ENCODE assay signal across 8 mouse cellular contexts in genomic region chr11:96861446-96861845, GRCm38 (mm10). TPM values are rescaled to one million over a fixed set of nuclear protein-coding genes. Genes with fewer than 3 reads are reported as not detected.
DNase-seq lines count a peak whose midpoint lies in the region; ATAC-seq and TF ChIP-seq lines count a peak whose summit lies in the region.

No protein-coding gene starts in this region.

- ATAC-seq in kidney, embryonic 14.5 days (ENCODE audit: low FRiP score, low TSS enrichment) = peak; percentile 43
- peak; percentile 22; the same call in 1 of the 2 replicates for ATAC-seq in stomach, postnatal 0 days (ENCODE audit: low FRiP score, low TSS enrichment)

- no peaks in the 10 kb centered on the region for H3K36me3 ChIP-seq in kidney, embryonic 14.5 days (ENCODE audit: control insufficient read depth, insufficient read depth, low read length)
- no peaks in the 10 kb centered on the region for H3K36me3 ChIP-seq in stomach, postnatal 0 days (ENCODE audit: control insufficient read depth, insufficient read depth, low read length)

- peak overlapping the region; percentile 47 for H3K9ac ChIP-seq in kidney, embryonic 14.5 days (ENCODE audit: low read depth, low read length)
- peak overlapping the region; percentile 56 for H3K9ac ChIP-seq in stomach, postnatal 0 days (ENCODE audit: low read length)

- H3K4me2 ChIP-seq in kidney, embryonic 14.5 days (replicated peaks; ENCODE audit: low read depth, low read length) = peak overlapping the region; percentile 83
- H3K4me2 ChIP-seq in stomach, postnatal 0 days (replicated peaks; ENCODE audit: low read depth) = peak overlapping the region; percentile 69

- DNase-seq in left cerebral cortex, postnatal 4 days = peak; percentile 36
- DNase-seq in left cerebral cortex, adult 8-10 months (ENCODE audit: low spot score in 2 of 2) = no peak
- DNase-seq in heart, adult 8-10 months (ENCODE audit: low spot score) = peak; percentile 71
- DNase-seq in lung, postnatal 14 days = peak; percentile 57
- DNase-seq in stomach, postnatal 0 days (ENCODE audit: low spot score) = no peak
- DNase-seq in frontal cortex, postnatal 14 days (ENCODE audit: low spot score in 2 of 2) = no peak

- H3K9me3 ChIP-seq in kidney, embryonic 14.5 days (ENCODE audit: control insufficient read depth, low read length) = no peaks in the 10 kb centered on the region
- H3K9me3 ChIP-seq in stomach, postnatal 0 days (ENCODE audit: control insufficient read depth, low read length) = no peaks in the 10 kb centered on the region

- peak overlapping the region; percentile 42 for H3K4me3 ChIP-seq in cortical plate, adult 2 months (ENCODE audit: insufficient read depth, low read length)
- H3K4me3 ChIP-seq in kidney, embryonic 14.5 days (ENCODE audit: low read length) = peak overlapping the region; percentile 49
- H3K4me3 ChIP-seq in stomach, postnatal 0 days (ENCODE audit: low read depth, low read length) = peak overlapping the region; percentile 44

- peaks cover 2% of the 10 kb centered on the region; the same call in 1 of the 2 replicates for H3K4me1 ChIP-seq in cortical plate, adult 2 months (ENCODE audit: control insufficient read depth, insufficient read depth, low read length)
- peaks cover 21% of the 10 kb centered on the region; the same call in 1 of the 2 replicates for H3K4me1 ChIP-seq in kidney, embryonic 14.5 days (ENCODE audit: control insufficient read depth, insufficient read depth, low read length)
- peaks cover 3% of the 10 kb centered on the region for H3K4me1 ChIP-seq in stomach, postnatal 0 days (replicated peaks; ENCODE audit: control insufficient read depth, insufficient read depth)

- intact Hi-C loops in left cerebral cortex, postnatal 4 days (cut with DNase I) = loop anchor here (2.0 to 5.0 kb wide), 2 partner anchors 74 to 583 kb away; partner anchors contain the start of gene Cbx1

- no peak for TF ChIP-seq POLR2A in cortical plate, adult 2 months (IDR thresholded peaks at IDR 0.05; ENCODE audit: extremely low read depth, insufficient read depth, low read length)

- H3K27ac ChIP-seq in cortical plate, adult 2 months (ENCODE audit: insufficient read depth, low read length) = peak overlapping the region; percentile 75
- peak overlapping the region; percentile 37; the same call in 1 of the 2 replicates for H3K27ac ChIP-seq in kidney, embryonic 14.5 days (ENCODE audit: low read depth, low read length)
- H3K27ac ChIP-seq in stomach, postnatal 0 days (replicated peaks) = peak overlapping the region; percentile 72

- no peak for TF ChIP-seq EP300 in stomach, postnatal 0 days (optimal IDR thresholded peaks at IDR 0.05)

- TF ChIP-seq CTCF in cortical plate, adult 2 months (IDR thresholded peaks at IDR 0.05; ENCODE audit: extremely low read depth, insufficient read depth, low read length) = no peak
- TF ChIP-seq CTCF in stomach, postnatal 0 days (IDR thresholded peaks at IDR 0.05; ENCODE audit: low read depth) = no peak

- no peaks in the 10 kb centered on the region for H3K27me3 ChIP-seq in kidney, embryonic 14.5 days (ENCODE audit: control insufficient read depth, insufficient read depth, low read length)
- no peaks in the 10 kb centered on the region for H3K27me3 ChIP-seq in stomach, postnatal 0 days (ENCODE audit: control insufficient read depth, insufficient read depth, low read length)

- WGBS in kidney, embryonic 14.5 days = 3% methylated on average over 20 of the region's 20 CpGs
- WGBS in stomach, postnatal 0 days = 2% methylated on average over 20 of the region's 20 CpGs

RNA-seq across cellular contexts. Expression of gene Copz2, which starts 11.8 kb away (rescaled TPM):
- total RNA-seq in left cerebral cortex, postnatal 4 days (2021) = 1 to 10 TPM; 4.1 to 5.9 TPM
- total RNA-seq in left cerebral cortex, adult 8-10 months (2022) = 10 to 100 TPM in 1 of 4 experiments, 1 to 10 TPM in 3; 6.4 to 10.7 (median 6.8) TPM
- polyA plus RNA-seq in cortical plate, adult 2 months (2012; rRNA removed) = 14.2 and 14.7 TPM in 2 replicates
- 10 to 100 TPM; 36.0 to 43.5 (median 41.1) TPM for total RNA-seq in heart, adult 8-10 months (2022)
- 94.7 and 106 TPM in 2 replicates for polyA plus RNA-seq in kidney, embryonic 14.5 days (2014; fragmentation: Nextera tagmentation; extraction: Ambion mirVana)
- 84.7 and 95.1 TPM in 2 replicates for polyA plus RNA-seq in stomach, postnatal 0 days (2015; fragmentation: Nextera tagmentation; extraction: Ambion mirVana)

RNA-seq across cellular contexts. Expression of gene Nfe2l1, which starts 31.7 kb away (rescaled TPM):
- total RNA-seq in left cerebral cortex, postnatal 4 days (2021) = 100 to 1,000 TPM; 108 to 115 TPM
- total RNA-seq in left cerebral cortex, adult 8-10 months (2022) = 100 to 1,000 TPM; 301 to 348 (median 321) TPM
- 202 and 207 TPM in 2 replicates for polyA plus RNA-seq in cortical plate, adult 2 months (2012; rRNA removed)
- total RNA-seq in heart, adult 8-10 months (2022) = 100 to 1,000 TPM; 462 to 530 (median 477) TPM
- 37.3 and 43.2 TPM in 2 replicates for polyA plus RNA-seq in kidney, embryonic 14.5 days (2014; fragmentation: Nextera tagmentation; extraction: Ambion mirVana)
- polyA plus RNA-seq in stomach, postnatal 0 days (2015; fragmentation: Nextera tagmentation; extraction: Ambion mirVana) = 32.4 and 35.6 TPM in 2 replicates

RNA-seq across cellular contexts. Expression of gene Cdk5rap3, which starts 54.9 kb away (rescaled TPM):
- total RNA-seq in left cerebral cortex, postnatal 4 days (2021) = 10 to 100 TPM; 63.3 to 65.4 TPM
- 10 to 100 TPM; 40.6 to 44.6 (median 41.9) TPM for total RNA-seq in left cerebral cortex, adult 8-10 months (2022)
- polyA plus RNA-seq in cortical plate, adult 2 months (2012; rRNA removed) = 42.9 and 44.8 TPM in 2 replicates
- total RNA-seq in heart, adult 8-10 months (2022) = 10 to 100 TPM; 20.4 to 25.7 (median 22.7) TPM
- polyA plus RNA-seq in kidney, embryonic 14.5 days (2014; fragmentation: Nextera tagmentation; extraction: Ambion mirVana) = 66.9 and 69.1 TPM in 2 replicates
- 61.7 and 64.9 TPM in 2 replicates for polyA plus RNA-seq in stomach, postnatal 0 days (2015; fragmentation: Nextera tagmentation; extraction: Ambion mirVana)

Comparison
In these comparisons a context has a peak if more than half of its experiments do, and no peak if none do; other contexts are left out.
1. DNase-seq: peak in left cerebral cortex, postnatal 4 days (single experiment), heart, adult 8-10 months (single experiment) and lung, postnatal 14 days (single experiment); none in left cerebral cortex, adult 8-10 months (0 of 2), stomach, postnatal 0 days (single experiment) and frontal cortex, postnatal 14 days (0 of 2).
2. Peak in every context shown above with its lines, with median percentiles within 50 percentile points of each other: H3K27ac ChIP-seq and H3K4me3 ChIP-seq.